Mouse (Mus musculus): ENCODE results near the gene Gpr45.
"Not testable (repeated sequence)": the region's sequence is repeated elsewhere in the genome, so short reads cannot be mapped to it uniquely, and the experiment has no call there.

Gpr45 gene

GRCm38 (mm10) chr1:42952734-42953481 is at the start of gene Gpr45:
TSS of gene Gpr45 (plus strand) at chr1:42952872.
- no peak for DNase-seq (ENCODE audit: low read depth, low spot score)

GRCm38 (mm10) chr1:42905148-42905547 is 47.5 kb upstream of the Gpr45 start:
- DNase-seq (ENCODE audit: low read depth, low spot score), result no peak

- DNase-seq (ENCODE audit: low read depth, low spot score), result no peak
Measured at GRCm38 (mm10) chr1:42906696-42907095, 46.0 kb upstream of the Gpr45 start.

- no peak for DNase-seq (ENCODE audit: low read depth, low spot score)
Measured at GRCm38 (mm10) chr1:42907153-42907552, 45.5 kb upstream of the Gpr45 start.

DNA sequence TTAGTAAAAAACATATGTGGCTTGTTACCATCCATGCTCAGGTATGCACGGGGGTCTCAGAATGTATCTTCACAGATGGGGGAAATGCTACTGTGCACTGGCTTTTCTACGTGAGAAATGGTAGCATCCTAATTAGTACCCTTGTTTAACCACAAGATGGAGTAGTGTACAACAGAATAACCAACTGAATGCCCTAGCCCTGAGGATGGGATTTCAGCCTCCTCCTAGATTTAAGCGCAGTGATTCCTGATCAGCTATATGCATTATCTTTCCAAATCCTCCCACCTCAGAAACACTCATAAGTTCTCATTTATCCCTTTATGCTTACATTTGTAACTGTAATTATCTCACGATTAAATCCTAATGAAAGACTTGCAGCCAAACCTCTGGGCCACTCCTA is 37.6 kb upstream of the Gpr45 start:
- DNase-seq (ENCODE audit: low read depth, low spot score), result no peak

GRCm38 (mm10) chr1:42916719-42917118 is 36.0 kb upstream of the Gpr45 start:
- no peak for DNase-seq (ENCODE audit: low read depth, low spot score)

- DNase-seq (ENCODE audit: low read depth, low spot score), result no peak
Measured at GRCm38 (mm10) chr1:42917908-42918307, 34.8 kb upstream of the Gpr45 start.

GRCm38 (mm10) chr1:42923924-42924323 is 28.7 kb upstream of the Gpr45 start:
- DNase-seq (ENCODE audit: low read depth, low spot score), result no peak

DNA sequence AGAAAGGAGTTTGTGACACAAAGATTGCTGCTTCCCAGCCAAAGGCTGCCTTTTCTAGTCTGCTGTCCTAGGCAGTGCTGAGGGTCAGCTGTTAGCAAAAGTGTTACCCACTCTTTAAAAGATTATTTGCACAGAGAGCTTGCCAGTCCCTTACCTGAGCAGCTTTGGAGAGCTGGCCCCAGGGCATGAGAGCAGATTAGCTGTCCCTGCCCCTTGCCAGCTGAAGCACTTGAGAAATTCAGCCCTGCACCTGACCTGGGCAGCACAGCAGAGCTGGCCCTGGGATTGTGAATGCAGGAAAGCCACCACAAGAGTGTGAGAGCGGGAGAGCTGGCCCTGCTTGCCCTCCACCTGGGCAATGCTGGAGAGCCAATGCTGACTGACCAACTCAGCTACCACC is 19.1 kb upstream of the Gpr45 start:
- no peak for DNase-seq (ENCODE audit: low read depth, low spot score)

DNA sequence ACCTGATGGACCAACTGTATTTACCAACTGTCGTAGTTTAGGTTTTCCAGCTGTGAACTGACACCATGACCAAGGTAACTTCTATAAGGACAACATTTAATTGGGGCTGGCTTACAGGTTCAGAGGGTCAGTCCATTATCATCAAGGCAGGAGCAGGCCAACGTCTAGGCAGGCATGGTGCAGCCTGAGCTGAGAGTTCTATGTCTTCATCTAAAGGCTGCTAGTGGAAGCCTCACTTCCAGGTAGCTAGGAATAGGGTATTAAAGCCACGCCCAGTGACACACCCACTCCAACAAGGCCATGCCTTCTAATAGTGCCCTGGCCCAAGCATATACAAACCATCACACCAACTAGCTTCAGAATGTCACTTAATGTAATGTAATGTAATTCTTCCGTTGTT is 4.2 kb upstream of the Gpr45 start:
- DNase-seq (ENCODE audit: low read depth, low spot score), result no peak

DNA sequence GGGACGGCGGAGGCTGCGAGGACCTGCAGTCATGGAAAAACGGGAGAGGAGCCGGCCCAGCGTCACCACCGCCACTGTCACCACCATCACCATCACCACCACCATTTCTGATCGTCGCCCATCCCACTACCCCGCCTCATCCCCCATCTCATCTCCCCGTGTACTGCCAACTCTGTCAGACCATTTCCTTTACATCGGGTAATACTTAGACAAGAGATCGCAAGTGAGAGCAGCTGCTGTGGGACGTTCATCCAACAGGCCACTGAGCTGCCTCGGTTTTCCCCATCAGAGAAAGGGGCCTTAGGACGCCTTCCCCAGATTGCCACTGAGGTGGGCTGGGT is 780 bp downstream of the Gpr45 start:
- DNase-seq (ENCODE audit: low read depth, low spot score), result no peak

DNA sequence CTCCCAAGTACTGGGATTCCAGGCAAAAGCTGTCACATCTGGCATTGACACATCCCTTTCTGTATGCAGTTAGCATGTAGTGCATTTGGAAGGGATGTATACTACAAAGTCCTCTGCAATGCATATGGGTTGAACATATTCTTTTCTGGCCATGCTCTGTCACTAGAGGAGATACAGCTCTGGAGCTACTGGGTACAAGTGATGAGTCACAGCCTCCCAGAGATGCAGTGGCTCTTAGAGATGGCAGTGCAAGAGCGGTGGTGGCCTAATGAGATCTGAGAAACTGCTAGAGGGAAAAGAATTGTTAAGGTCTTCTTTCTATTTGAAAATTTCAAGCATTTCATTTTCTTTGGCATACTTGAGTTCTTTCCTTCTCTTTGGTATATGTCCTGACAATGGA is 4.2 kb downstream of the Gpr45 start:
- DNase-seq (ENCODE audit: low read depth, low spot score), result no peak

GRCm38 (mm10) chr1:42983082-42983771 is 30.6 kb downstream of the Gpr45 start:
- no peak for DNase-seq (ENCODE audit: low read depth, low spot score)

GRCm38 (mm10) chr1:42984119-42984518 is 31.4 kb downstream of the Gpr45 start:
- DNase-seq (ENCODE audit: low read depth, low spot score), result no peak

DNA sequence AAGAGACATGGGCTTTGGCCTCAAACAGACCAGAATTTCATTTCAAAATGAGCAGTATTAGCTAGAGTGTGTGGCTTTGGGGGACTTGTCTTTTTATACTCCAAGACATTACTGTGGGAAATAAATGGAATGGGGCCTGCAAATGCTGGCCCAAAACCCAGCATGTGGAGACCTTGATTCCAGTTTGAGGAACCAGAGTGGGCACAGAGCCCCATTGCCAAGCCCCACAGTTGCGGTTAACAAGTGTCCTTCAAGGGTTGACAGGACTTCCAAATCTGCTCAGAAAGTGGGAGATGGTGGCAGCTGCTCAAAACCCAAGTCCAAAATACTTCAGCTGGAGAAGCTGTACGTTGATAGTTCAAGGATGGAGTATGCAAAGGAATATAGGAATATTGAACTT is 36.3 kb downstream of the Gpr45 start:
- DNase-seq (ENCODE audit: low read depth, low spot score), result no peak

GRCm38 (mm10) chr1:43006051-43006514 is 53.4 kb downstream of the Gpr45 start:
- no peak for DNase-seq (ENCODE audit: low read depth, low spot score)

DNA sequence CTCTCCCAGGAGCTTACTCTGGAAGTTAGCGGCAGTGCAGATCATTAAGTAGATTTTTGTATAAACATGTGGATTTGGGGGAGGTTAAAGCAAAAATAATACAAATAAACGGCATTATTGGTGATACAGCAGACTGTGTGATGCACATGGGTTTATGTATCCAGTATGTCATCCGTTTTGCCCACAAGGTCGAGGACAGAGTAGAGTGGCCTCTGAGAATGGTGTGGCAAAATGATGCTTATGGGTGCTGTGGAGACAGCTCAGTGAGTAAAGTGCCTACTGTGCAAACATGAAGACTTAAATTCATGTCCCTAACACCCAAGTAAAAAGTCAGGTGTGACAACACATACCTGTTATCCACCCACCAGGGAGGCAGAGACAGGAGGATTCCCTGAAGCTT is 53.9 kb downstream of the Gpr45 start:
- no peak for DNase-seq (ENCODE audit: low read depth, low spot score)

DNA sequence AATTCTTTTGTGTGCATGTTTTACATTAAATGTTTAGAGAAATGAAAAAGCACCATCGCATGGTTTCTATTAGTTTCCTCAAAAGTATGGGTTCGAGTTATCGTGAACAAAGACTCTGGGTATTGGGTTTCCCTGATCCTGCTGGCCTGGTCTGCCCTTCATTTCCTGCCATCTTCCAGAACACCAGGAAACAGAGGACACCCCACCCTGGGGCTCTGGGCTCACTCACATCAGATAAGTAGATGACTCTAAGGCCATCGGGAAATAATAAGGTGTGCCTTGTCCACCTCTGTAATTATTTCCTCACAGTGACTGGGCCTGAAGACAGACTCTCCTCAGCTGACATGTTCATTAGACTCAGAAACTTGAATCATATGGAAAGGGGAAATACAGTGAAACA is 57.8 kb downstream of the Gpr45 start:
- no peak for DNase-seq (ENCODE audit: low read depth, low spot score)

DNA sequence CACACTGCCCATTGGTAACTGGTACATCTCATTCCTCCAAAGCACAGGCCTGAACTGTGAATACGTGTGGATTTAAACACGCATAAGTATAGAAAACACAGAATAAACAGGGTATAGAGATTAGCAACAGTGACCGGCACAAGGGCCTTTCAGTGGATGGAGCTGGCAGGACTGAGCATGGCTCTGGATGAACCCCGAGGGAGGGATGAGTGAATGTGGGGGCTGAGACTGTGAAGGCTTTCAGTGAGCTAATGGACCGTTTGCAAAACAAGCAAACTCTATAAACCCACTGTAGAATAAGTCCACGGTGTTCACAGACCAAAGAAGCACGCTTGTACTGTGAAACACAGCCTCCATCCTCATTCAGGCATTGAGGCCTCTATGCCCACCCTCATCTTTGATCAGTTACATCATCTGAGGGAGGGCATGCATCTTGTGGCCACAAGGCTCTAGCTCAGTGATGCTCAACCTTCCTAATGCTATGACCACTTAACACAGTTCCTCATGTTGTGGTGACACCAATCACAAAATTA is 62.5 kb downstream of the Gpr45 start:
- not testable (repeated sequence) for DNase-seq (ENCODE audit: low read depth, low spot score)

GRCm38 (mm10) chr1:43036014-43036413 is 83.3 kb downstream of the Gpr45 start:
- DNase-seq (ENCODE audit: low read depth, low spot score), result no peak

- no peak for DNase-seq (ENCODE audit: low read depth, low spot score)
Measured at GRCm38 (mm10) chr1:43042271-43042670, 89.6 kb downstream of the Gpr45 start.

GRCm38 (mm10) chr1:43045204-43045982 is 92.7 kb downstream of the Gpr45 start:
- DNase-seq (ENCODE audit: low read depth, low spot score), result no peak

Data from c-Kit-negative CD71-positive TER-119-positive erythroid progenitor cells, embryonic 14.5 days (primary cell).